Mouse (Mus musculus) retina, postnatal 7 days (tissue): ENCODE results near the gene Grin1.

Experiments used
- DNase-seq: peaks from one replicate; pipeline ENCODE4 v3.0.0-alpha.2; 2012; ENCODE audit warnings: low read depth, low spot score

Gene Grin1

DNA sequence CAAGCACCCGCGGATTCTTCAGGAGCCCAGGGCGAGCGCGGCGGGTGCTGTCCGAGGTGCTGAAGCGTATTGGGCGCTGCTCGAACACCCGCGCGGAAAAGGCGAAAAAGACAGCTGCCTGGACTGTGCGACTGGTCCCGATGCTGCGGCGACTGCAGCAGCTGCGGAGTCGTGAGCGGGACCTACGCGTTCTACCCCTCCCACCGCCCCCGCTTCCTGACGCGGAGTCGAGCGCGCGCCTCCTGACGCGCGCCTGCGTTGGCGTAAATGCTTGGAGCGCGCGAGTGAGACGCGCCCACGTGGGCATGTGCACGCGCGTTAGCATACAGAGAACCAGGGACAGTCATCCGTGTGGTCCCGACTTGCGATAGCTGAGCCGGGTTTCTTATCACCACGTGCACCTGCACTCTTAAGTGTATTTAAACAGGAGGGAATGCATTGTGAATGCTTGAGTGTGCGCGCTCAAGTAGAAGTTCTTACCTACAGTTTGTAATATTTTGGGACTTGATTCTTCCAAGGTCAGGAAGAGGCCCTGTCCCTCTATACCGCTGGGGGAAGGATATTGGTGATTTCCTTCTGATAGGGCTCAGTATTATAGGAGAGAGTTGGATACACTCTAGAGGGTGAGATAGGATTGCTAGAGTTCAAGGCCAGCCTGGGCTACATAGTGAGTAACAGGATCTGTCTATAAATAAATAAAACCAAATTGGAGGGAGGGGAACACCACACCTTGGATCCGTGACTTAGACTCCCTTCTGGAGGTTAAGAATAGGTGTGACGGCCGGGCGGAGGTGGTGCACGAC lies at the start of gene Grin1:
TSS of gene Grin1 (minus strand) at position 217 of the 803 bp plus-strand sequence.
- peak; percentile 54 for DNase-seq

DNA sequence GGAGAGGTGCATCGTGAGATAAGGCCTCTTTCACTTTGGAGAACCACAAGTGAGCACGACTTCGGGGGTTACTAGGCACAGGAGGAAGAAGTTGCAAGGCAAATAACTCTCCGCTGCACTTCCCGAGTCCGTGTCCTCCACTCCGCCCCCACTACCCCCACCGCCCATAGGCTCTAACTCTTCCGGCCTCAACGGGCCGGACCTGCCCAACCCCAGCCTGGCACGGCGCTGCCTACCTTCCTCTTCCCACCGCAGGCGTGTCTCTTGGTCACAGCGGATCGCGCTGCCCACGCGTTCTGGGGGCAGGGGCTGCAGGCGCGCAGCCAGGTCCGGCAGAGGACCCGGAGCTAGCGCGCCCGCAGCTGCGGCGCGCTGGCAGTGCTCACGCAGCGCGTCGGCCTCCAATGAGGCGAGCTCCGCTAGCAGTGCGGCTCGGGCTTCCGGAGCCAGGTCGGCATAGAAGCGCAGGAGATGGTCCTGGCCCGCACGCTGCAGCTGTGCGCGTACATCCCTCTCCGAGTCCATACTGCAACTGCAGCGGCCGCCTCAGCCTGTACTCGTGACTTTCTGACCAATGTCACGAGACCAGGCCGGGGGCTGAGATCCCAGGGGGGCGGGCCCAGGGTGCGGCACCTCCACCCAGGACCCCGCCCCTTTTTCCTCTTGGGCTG lies 46.2 kb upstream of the Grin1 start, which contains the start of gene Uap1l1:
TSS of gene Uap1l1 (minus strand) at position 592 of the 671 bp plus-strand sequence.
- peak; percentile 36 for DNase-seq

DNA sequence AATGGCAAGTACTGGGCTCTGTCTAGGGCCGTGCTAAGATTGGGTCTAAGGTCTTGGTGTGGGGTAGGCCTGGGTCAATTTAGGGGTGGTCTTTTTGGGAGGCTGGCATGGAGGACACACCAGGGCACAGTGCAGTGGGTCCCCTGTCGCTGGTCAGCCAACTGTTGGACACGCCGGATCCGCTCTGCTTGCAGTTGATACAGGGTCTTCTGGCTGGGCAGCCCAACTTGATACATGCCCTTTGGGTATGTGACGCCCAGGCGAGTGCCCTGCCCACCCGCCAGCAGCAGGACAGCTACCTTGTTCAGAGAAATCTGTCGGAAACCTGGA lies 45.7 kb upstream of the Grin1 start:
- no peak for DNase-seq

DNA sequence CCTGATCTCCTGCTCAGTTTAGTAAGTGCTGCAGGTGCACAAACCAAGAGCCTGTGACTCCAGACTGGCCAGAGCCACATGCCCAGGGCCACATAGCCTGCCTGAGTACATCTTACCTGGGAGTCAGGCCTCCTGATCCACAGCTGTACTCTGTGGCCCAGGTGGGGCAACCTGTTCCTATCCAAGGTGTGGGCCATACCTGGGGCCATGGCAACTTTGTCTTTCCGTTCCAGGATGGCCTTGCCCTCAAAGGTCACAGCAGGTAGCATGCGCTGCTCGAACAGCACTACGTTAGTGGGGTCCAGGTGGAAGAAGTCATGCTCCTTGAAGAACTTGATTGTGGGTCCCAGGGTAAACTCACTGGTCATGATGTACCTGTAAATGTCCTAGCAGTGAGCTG lies 45.3 kb upstream of the Grin1 start:
- no peak for DNase-seq

DNA sequence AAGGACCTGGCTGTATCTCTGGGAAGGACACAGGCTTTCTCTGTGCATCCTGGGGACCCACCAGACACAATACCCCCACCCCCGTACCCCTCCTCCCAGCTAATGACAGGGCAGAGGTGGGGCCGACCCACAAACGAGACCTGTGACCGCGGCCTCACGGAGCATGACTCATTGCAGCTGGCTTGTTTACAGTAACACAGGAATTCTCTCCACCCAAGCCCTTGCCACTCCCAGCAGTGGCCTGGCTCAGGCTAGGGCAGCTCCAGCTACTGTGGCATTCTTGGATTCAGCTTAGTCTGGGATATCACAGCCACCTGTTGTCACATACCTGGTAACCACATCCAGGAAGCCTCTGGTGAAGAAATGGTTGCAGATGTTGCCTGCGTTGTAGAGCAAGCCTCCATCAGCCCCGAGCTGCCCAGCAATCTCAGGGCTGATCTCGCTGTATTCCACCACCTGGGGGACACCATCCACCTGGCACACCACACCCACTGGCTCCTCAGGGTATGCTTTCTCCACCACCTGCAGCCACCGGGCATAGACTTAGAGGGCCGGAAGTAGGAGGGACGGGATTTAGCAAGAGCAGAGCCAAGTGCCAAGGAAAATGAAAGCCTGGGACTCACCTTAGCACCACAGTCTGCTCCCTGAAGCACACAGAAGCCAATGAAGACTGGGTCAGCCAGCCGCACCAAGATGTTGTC lies 44.6 kb upstream of the Grin1 start:
- DNase-seq, result no peak

DNA sequence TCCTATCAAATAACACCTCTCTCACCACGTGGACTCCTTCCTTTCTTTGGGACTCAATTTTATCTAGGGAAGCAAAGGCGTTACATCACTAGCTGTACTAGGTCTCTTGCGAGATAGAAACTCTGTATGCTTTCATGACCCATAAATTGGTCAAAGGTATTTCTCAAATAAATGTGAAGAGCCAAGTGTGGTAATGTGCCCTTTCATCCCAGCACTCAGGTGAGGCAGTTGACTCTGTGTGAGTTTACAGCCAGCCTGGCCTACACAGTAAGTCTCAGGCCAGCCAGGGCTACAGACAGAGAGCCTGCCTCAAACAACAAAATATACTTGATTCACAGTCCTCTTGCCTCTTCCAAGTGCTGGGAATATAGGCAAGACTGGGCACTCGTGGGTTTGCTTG lies 40.9 kb upstream of the Grin1 start:
- DNase-seq, result no peak

DNA sequence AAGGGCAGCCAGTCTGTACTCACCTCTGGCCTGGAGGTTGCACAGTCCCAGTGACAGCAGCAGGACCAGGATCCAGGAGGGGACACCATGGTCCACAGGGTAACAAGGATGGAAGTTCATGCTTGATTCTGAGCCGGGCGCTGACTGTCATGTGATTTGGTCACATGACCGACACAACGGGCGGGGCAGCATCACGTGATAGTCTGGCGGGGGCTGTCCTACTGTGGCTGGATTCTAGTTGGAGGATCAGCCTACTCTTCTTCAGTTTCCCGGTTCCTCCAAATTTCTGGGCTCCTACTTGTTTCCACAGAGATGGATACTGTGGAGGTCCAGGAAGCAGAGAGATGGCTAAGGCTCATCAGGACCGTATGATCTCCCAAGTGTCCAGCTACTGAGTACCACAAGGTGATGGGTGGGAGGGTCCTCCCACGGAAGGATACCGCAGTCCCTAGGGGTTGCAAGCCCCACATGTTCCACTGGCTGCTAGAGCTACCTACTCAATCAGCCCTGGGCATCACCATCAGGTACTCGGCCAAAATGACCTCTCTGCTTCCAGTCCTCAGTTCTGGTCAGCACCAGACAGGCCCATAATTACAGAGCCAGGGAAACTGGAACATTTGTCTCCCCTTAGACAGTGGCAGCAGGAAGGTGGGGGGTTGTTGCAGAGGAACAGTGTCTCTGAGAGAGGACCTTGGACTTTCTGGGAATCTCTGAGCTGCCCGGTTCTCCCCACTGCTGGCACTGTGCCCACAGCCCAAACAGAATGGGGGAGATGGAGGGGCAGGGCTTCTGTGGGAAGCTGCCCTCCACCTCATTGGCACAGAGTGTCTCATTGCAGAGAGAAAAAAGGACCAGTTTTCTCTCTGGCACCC lies 37.5 kb upstream of the Grin1 start, which contains the start of gene Dpp7:
TSS of gene Dpp7 (minus strand) at position 152 of the 872 bp plus-strand sequence.
- peak; percentile 67 for DNase-seq

DNA sequence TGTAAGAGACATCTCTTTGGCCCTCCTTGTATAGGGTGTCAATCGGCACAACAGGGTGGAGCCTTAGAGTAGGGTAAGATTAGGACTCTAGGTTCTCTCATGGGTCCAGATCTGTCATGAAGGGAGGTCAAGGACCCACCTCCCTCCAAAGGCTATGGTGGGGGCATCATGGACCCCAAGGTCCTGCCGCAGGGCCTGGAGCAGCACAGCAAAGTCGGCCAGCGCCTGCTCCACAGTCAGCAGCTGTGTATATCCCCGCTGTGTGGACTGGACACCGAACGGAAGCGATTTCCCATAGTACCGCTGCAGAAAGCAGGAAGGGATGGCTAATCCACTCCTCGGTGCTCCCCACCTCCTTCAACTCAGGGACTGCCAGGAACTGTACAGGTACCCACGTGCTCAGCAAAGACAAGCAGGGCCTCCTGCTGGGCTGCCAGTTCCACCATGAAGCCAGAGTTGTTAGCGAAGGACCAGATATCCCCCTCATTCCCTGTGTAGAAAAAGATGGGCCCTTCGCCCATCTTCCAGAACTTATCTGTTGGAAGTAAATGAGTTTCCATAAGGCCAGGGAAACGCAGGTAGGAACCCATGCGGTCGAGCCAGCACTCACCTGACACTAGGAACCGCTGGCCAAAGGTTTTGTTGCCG lies 36.6 kb upstream of the Grin1 start:
- DNase-seq, result no peak

DNA sequence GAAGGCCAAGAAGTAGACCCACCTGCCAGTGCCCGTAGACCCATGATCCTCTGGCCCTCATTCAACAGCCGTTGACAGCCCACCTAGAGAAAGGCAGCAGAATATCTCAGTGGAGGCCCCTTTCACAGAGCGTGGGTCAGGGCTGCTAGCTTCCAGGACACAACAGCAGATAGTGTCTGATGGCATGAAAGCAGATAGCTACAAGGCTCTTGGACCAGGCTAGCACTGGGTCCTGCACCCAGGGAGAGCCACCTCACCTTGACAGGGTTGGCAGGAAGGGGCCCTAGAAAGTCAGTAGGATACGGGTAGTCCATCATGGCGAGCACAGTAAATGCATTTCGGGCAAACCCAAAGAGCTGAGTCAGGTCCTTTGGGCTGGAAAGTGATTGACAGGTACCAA lies 35.2 kb upstream of the Grin1 start:
- DNase-seq, result no peak

DNA sequence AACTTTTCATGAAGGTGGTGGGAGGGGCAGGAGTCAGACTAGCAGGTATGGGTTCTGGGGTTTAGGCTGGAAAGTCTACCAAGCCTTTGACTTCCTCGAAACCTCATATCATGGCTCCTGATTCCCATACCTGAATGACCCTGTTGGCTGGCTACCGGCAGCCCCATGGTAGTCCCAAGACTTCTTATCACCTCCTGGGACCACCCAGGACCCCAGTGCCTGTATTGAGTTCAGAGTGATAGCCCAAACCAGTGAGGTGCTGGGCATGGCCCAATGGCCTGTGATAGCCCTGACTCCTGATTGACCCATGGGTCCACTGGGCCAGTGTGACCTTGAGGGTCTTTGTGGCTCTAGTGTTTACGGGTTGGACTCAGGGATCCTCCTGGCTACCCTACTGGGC lies 31.7 kb upstream of the Grin1 start:
- DNase-seq, result no peak

DNA sequence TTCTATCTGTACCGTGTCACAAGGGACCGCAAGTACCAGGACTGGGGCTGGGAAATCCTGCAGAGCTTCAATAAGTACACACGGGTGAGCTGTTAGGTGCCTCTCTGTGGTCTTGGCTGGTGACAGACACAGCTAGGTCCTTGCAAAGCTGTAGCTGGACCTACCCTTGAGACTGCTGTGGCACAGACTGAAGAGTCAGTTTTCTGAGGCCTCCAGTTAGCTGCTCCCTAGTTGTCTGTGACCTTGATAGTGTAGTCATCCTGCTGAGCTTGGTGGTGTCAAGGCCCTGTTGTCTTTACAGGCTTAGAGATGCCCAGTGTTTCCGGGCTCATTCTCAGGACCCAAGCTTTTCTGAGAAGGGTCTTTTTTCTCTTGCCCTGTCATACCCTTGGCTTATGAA lies 30.5 kb upstream of the Grin1 start:
- no peak for DNase-seq

DNA sequence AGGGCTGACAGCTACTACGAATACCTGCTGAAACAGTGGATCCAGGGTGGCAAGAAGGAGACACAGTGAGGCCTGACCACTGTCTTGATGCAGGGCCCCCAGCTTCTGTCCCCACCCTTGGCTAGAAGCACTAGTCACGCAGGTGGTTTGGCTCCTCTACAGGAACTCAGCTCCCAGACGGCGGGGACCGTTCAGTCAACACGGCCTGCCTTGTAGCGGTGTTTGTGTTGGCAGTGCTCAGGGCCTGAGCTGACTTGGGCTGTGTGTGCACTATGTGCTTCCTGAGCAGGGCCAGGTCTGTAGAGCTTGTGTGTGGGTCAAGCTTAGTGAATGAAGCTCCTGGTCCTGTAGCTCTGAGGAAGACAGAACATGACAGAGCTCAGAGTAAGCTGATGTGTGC lies 29.2 kb upstream of the Grin1 start:
- DNase-seq, result no peak

DNA sequence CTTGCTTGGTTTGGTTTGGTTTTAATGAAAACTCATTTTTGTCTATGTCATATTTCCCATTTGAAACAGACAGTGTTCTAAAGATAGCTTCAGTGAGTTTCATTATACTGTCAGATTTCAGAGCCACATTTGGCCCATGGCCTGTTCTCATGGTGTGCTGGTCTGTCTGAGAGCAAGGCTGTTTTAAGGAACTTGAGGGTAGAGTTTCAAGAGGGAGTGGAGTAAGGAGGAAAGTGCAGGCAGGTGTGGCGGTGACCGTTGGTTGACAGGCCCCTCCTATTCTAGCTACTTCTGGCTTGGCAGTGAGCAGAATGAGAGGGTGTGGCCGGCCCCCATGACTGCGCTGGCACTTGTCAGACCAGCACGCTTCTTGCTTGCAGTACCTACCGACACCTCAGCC lies 19.3 kb upstream of the Grin1 start:
- DNase-seq, result no peak

DNA sequence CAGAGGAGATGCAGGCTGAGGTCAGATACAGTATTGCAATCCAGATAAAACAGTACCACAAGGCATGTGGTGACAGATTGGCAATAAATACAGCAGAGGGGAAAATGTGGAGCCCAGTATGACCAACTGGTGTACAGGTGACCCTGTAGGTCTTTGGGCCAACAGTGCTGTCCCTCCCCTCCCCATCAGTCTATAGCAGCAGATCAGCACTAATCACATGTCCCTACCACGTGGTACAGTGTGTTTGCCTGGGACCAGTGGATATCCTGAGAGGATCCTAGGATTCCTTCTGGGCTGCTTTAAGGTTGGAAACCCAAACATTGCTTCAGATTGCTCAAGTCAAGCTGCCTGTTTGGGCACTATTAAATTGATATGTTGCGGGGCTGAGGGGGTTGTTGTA lies 14.6 kb upstream of the Grin1 start:
- DNase-seq, result no peak

DNA sequence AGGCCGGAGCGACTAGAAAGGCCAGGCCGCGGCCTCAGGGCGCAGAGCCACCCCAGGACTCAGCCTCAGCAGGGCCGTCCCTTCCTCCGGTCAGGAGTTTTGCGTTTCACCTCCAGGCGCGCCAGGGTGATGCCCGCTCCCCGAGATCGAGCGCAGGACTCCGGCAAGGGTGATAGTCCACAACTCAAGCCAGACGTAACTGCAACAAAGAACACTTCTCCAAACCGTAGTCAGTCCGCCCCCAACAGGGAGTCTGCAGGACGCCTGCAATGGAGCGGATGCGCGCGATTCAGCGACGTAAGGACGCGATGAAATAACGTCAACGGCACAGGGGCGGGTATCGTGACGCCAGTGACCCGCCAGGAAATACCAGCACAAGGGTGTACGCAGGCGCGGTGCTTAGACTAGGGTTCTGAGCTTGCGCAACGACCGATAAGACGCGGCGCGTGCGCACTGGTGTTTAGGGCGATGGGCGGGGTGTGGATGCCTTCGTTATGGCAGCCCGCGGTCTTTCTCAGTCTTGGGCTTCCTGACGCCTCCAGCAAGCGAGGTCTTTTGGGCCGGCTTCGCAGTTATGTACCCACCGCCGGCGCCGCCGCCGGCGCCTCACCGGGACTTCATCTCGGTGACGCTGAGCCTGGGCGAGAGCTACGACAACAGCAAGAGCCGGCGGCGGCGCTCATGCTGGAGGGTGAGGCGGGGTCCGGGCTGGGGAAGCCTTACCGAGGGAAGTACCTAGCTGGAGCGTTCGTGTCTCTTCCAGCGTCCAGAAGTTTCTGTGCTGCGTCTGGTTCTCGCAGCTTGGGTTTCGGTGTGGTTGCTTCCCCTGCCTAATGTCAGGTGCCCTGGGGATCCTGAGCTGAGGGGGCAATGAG lies 13.5 kb upstream of the Grin1 start, which contains the start of gene Man1b1:
TSS of gene Man1b1 (plus strand) at position 53 of the 875 bp plus-strand sequence.
- DNase-seq, result peak; percentile 99

DNA sequence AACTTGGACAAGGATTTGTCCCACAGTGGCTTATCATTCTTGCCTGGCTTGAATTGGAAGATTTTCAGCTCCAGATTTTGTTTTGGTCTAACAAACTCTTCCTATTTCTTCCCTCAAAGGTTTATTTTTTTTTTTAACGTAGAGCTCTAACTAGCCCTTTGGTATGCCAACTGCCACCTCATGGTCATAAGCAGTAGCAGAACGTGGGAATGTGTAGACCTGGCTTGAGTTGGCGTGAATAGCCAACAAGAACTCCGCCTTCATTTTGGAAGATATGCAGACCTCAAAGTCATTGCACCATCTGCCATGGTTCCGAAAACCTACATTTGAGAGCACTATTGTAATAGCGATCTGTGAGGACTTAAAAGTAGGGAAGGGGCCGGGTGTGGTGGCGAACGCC lies 12.5 kb upstream of the Grin1 start:
- DNase-seq, result no peak

DNA sequence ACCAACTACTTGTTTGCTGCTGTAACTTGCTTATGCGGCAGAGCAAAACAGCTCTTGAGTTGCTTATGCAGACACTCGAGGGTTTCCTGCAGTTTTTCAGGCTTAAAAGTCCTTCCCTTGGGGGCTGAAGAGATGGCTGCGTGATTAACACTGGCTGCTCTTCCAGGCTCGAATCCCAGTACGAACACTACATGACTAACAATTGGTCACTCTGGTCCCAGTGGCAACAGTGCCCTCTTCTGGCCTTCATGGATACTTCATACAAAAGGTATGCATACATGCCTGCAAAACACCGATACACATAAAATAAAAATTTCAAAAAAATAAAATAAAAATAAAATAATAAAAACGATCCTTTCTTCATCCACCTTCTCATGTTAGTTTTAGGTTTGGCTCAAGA lies 9.5 kb upstream of the Grin1 start:
- peak; percentile 39 for DNase-seq

DNA sequence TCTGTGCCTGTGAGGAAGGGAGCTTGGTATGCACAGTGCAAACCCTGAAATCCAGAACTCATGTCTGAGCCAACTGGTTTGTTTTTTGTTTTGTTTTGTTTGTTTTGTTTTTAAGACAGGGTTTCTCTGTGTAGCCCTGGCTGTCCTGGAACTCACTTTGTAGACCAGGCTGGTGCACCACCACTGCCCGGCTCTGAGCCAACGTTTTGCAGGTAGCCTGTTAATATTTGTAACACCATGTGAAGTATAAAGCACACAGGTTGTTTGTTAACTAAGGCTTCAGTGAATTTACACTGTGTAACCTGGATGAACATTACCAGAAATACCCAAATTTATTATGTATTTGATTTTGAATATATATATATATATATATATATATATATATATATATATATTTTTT lies 7.0 kb upstream of the Grin1 start:
- DNase-seq, result no peak

DNA sequence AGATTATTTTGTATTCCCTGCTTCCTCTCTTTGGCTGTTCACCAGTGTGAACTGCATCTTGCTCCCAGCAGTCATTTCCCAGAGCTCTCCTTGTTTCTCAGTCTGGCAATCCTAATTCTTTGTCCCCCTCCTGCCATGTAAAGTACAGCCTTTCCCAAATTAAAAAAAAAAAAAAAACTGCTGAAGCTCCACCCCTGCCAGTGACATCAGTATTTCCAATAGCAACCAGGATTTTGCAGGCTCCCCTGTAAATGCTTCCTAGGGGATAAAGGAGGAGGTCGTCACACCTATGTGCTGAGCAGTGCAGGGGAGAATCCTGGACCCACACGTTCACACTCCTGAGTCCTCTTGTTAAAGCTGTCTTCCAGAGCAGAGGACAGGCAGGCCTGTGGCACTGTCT lies 1.1 kb upstream of the Grin1 start:
- DNase-seq, result no peak
